Comparison of ENCODE assay signal across 22 mouse cellular contexts in genomic region chr11:9213580-9213979, GRCm38 (mm10). TPM values are rescaled to one million over a fixed set of nuclear protein-coding genes. Genes with fewer than 3 reads are reported as not detected.
A peak's percentile ranks its signal among the peaks of the same experiment; 100 is the strongest.
DNase-seq lines count a peak whose midpoint lies in the region; ATAC-seq and TF ChIP-seq lines count a peak whose summit lies in the region.
"Had no signal": no experiment of that assay in that cellular context is flagged by ENCODE, and none has a peak within 500 bp of the region (broad histone marks: within the 10 kb centered on the region; RNA-seq: fewer than 3 reads in every experiment).

No protein-coding gene starts in this region.

- ATAC-seq in forebrain, postnatal 0 days = peak; percentile 77
- no peak for ATAC-seq in forebrain, embryonic 15.5 days (replicated peaks)
- no peak for ATAC-seq in lung, embryonic 14.5 days (ENCODE audit: insufficient read depth)
- no peak for ATAC-seq in kidney, embryonic 16.5 days (ENCODE audit: low FRiP score, low TSS enrichment)

- H3K36me3 ChIP-seq in forebrain, postnatal 0 days (ENCODE audit: insufficient read depth) = no peaks in the 10 kb centered on the region
- no peaks in the 10 kb centered on the region for H3K36me3 ChIP-seq in forebrain, embryonic 15.5 days
- no peaks in the 10 kb centered on the region for H3K36me3 ChIP-seq in lung, embryonic 14.5 days (ENCODE audit: insufficient read depth)
- H3K36me3 ChIP-seq in kidney, embryonic 16.5 days (ENCODE audit: insufficient read depth, low read length) = no peaks in the 10 kb centered on the region
- H3K36me3 ChIP-seq: limb, embryonic 10.5 days; midbrain, embryonic 12.5 days; neural tube, embryonic 15.5 days had no signal

- H3K27ac ChIP-seq in forebrain, postnatal 0 days (ENCODE audit: low read depth, low read length) = no peak overlapping the region
- no peak overlapping the region for H3K27ac ChIP-seq in forebrain, embryonic 15.5 days (replicated peaks)
- no peak overlapping the region for H3K27ac ChIP-seq in lung, embryonic 14.5 days (ENCODE audit: low read depth)
- no peak overlapping the region for H3K27ac ChIP-seq in kidney, embryonic 16.5 days (ENCODE audit: low read length)
- H3K27ac ChIP-seq: kidney, postnatal 0 days; limb, embryonic 10.5 days; macrophage; midbrain, embryonic 12.5 days; neural tube, embryonic 15.5 days had no signal

- H3K9ac ChIP-seq in forebrain, postnatal 0 days = no peak overlapping the region
- H3K9ac ChIP-seq in forebrain, embryonic 15.5 days (replicated peaks) = no peak overlapping the region
- H3K9ac ChIP-seq in lung, embryonic 14.5 days = no peak overlapping the region
- H3K9ac ChIP-seq in kidney, embryonic 16.5 days (replicated peaks; ENCODE audit: low read length) = no peak overlapping the region
- H3K9ac ChIP-seq: midbrain, embryonic 12.5 days; neural tube, embryonic 15.5 days had no signal

- H3K4me2 ChIP-seq in forebrain, postnatal 0 days (ENCODE audit: low read depth) = no peak overlapping the region
- H3K4me2 ChIP-seq in forebrain, embryonic 15.5 days (replicated peaks) = no peak overlapping the region
- no peak overlapping the region for H3K4me2 ChIP-seq in lung, embryonic 14.5 days
- no peak overlapping the region for H3K4me2 ChIP-seq in kidney, embryonic 16.5 days (replicated peaks; ENCODE audit: low read depth, low read length)
- H3K4me2 ChIP-seq: liver, embryonic 11.5 days; midbrain, embryonic 12.5 days; neural tube, embryonic 15.5 days had no signal

- WGBS in forebrain, postnatal 0 days = 82% methylated on average over 9 of the region's 9 CpGs
- WGBS in forebrain, embryonic 15.5 days = 86% methylated on average over 9 of the region's 9 CpGs
- 77% methylated on average over 9 of the region's 9 CpGs for WGBS in lung, embryonic 14.5 days
- WGBS in kidney, embryonic 16.5 days = 84% methylated on average over 9 of the region's 9 CpGs

- H3K4me3 ChIP-seq in forebrain, postnatal 0 days (ENCODE audit: low read depth, low read length) = no peak overlapping the region
- H3K4me3 ChIP-seq in forebrain, embryonic 15.5 days = no peak overlapping the region
- H3K4me3 ChIP-seq in lung, embryonic 14.5 days (ENCODE audit: low read depth, low read length) = no peak overlapping the region
- H3K4me3 ChIP-seq in kidney, embryonic 16.5 days (ENCODE audit: low read length) = no peak overlapping the region
- H3K4me3 ChIP-seq: limb, embryonic 10.5 days; midbrain, embryonic 12.5 days; myocyte; neural tube, embryonic 15.5 days had no signal

- no peaks in the 10 kb centered on the region for H3K27me3 ChIP-seq in forebrain, postnatal 0 days (ENCODE audit: insufficient read depth, low read length)
- H3K27me3 ChIP-seq in forebrain, embryonic 15.5 days = no peaks in the 10 kb centered on the region
- H3K27me3 ChIP-seq in lung, embryonic 14.5 days (ENCODE audit: insufficient read depth, low read length) = no peaks in the 10 kb centered on the region
- H3K27me3 ChIP-seq in kidney, embryonic 16.5 days (ENCODE audit: insufficient read depth, low read length) = no peaks in the 10 kb centered on the region
- H3K27me3 ChIP-seq: midbrain, embryonic 12.5 days; neural tube, embryonic 15.5 days had no signal

- peak; percentile 24 for DNase-seq in forebrain, postnatal 0 days
- peak; percentile 5 for DNase-seq in lung, embryonic 14.5 days
- no peak for DNase-seq in lung, postnatal 4 days
- DNase-seq in cerebellum, adult 11-12 months = peak; percentile 70
- peak; percentile 83 to 89 for DNase-seq in cerebellum, postnatal 14 days
- DNase-seq: adrenal gland, postnatal 14 days; B cell, adult 2 months; embryo, embryonic 11 days; gastrocnemius, postnatal 14 days; lung, adult 2 months; spleen, adult 18-20 months; thymus, adult 2 months had no signal

- H3K9me3 ChIP-seq in forebrain, postnatal 0 days (ENCODE audit: low read length) = no peaks in the 10 kb centered on the region
- no peaks in the 10 kb centered on the region for H3K9me3 ChIP-seq in forebrain, embryonic 15.5 days
- H3K9me3 ChIP-seq in lung, embryonic 14.5 days (ENCODE audit: low read depth, low read length) = no peaks in the 10 kb centered on the region
- no peaks in the 10 kb centered on the region for H3K9me3 ChIP-seq in kidney, embryonic 16.5 days (ENCODE audit: low read length)
- H3K9me3 ChIP-seq: limb, embryonic 10.5 days; midbrain, embryonic 12.5 days; neural tube, embryonic 15.5 days had no signal

- no peaks in the 10 kb centered on the region for H3K4me1 ChIP-seq in forebrain, postnatal 0 days (ENCODE audit: insufficient read depth)
- H3K4me1 ChIP-seq in forebrain, embryonic 15.5 days = no peaks in the 10 kb centered on the region
- H3K4me1 ChIP-seq in lung, embryonic 14.5 days (ENCODE audit: insufficient read depth) = no peaks in the 10 kb centered on the region
- H3K4me1 ChIP-seq in kidney, embryonic 16.5 days (ENCODE audit: insufficient read depth, low read length) = no peaks in the 10 kb centered on the region
- H3K4me1 ChIP-seq: limb, embryonic 10.5 days; midbrain, embryonic 12.5 days; neural tube, embryonic 15.5 days had no signal

- no peak for TF ChIP-seq CTCF in forebrain, postnatal 0 days (IDR thresholded peaks at IDR 0.05; ENCODE audit: low read depth)
- no peak for TF ChIP-seq CTCF in lung, embryonic 14.5 days (IDR thresholded peaks at IDR 0.05; ENCODE audit: low read depth)

RNA-seq across cellular contexts. Expression of gene Abca13, which starts 21.8 kb away (rescaled TPM):
- total RNA-seq in forebrain, postnatal 0 days (2014; rRNA removed) = 0.05 and 0.08 TPM in 2 replicates
- polyA plus RNA-seq in forebrain, postnatal 0 days (2015; fragmentation: Nextera tagmentation; extraction: Ambion mirVana) = 0.03 and 0.06 TPM in 2 replicates
- 0.01 and 0.03 TPM in 2 replicates for polyA plus RNA-seq in forebrain, embryonic 15.5 days (2015; fragmentation: Nextera tagmentation; extraction: Ambion mirVana)
- 0.01 and 0.08 TPM in 2 replicates for polyA plus RNA-seq in lung, embryonic 14.5 days (2014; fragmentation: Nextera tagmentation; extraction: Ambion mirVana)
- 0.35 and 0.36 TPM in 2 replicates for polyA plus RNA-seq in kidney, embryonic 16.5 days (2015; fragmentation: Nextera tagmentation; extraction: Ambion mirVana)
- total RNA-seq: adrenal gland, postnatal 14 days; gastrocnemius, postnatal 14 days had no signal
- polyA plus RNA-seq: hindbrain, embryonic 11.5 days; midbrain, embryonic 12.5 days had no signal

Comparison
In these comparisons a context has a peak if more than half of its experiments do, and no peak if none do; other contexts are left out.
1. DNase-seq: peak in forebrain, postnatal 0 days (single experiment), lung, embryonic 14.5 days (single experiment), cerebellum, adult 11-12 months (single experiment) and cerebellum, postnatal 14 days (2 of 2); none in lung, postnatal 4 days (0 of 2).